Comparison of ENCODE assay signal across 7 mouse cellular contexts in genomic region chr7:16287016-16287415, GRCm38 (mm10). TPM values are rescaled to one million over a fixed set of nuclear protein-coding genes. Genes with fewer than 3 reads are reported as not detected.
DNase-seq lines count a peak whose midpoint lies in the region; ATAC-seq and TF ChIP-seq lines count a peak whose summit lies in the region.

No protein-coding gene starts in this region.

- TF ChIP-seq POLR2A in embryonic fibroblast, embryonic 13.5 days (IDR thresholded peaks at IDR 0.05; ENCODE audit: low read depth, low read length): no peak
- TF ChIP-seq POLR2A in small intestine, adult 2 months (IDR thresholded peaks at IDR 0.05; ENCODE audit: low read depth, low read length): no peak

- 67% methylated on average over 2 of the region's 2 CpGs for WGBS in lung, embryonic 16.5 days
- 80% methylated on average over 2 of the region's 2 CpGs for WGBS in limb, embryonic 11.5 days
- 64% methylated on average over 2 of the region's 2 CpGs for WGBS in small intestine, adult 2 months

- peaks cover 8% of the 10 kb centered on the region for H3K4me1 ChIP-seq in lung, embryonic 16.5 days (replicated peaks; ENCODE audit: control insufficient read depth, insufficient read depth, low read length)
- no peaks in the 10 kb centered on the region for H3K4me1 ChIP-seq in embryonic fibroblast, embryonic 13.5 days (ENCODE audit: control insufficient read depth, insufficient read depth, low read length)
- 0 out of 2 replicates have a peak, but pooled peaks cover 5% of the 10 kb centered on the region for H3K4me1 ChIP-seq in limb, embryonic 11.5 days (ENCODE audit: control insufficient read depth, insufficient read depth, low read length)
- H3K4me1 ChIP-seq in small intestine, adult 2 months (ENCODE audit: control insufficient read depth, insufficient read depth, insufficient read length, low read length): no peaks in the 10 kb centered on the region

- ATAC-seq in lung, embryonic 16.5 days (ENCODE audit: low read depth): no peak
- ATAC-seq in limb, embryonic 11.5 days (ENCODE audit: insufficient number of reproducible peaks, low FRiP score, low TSS enrichment, low read depth): no peak

- peak overlapping the region; percentile 74 for H3K9ac ChIP-seq in lung, embryonic 16.5 days (ENCODE audit: low read length)
- H3K9ac ChIP-seq in limb, embryonic 11.5 days (ENCODE audit: low read length): peak overlapping the region; percentile 74; the same call in 1 of the 2 replicates

- no peaks in the 10 kb centered on the region for H3K27me3 ChIP-seq in lung, embryonic 16.5 days (ENCODE audit: control insufficient read depth, insufficient read depth, low read depth, low read length)
- H3K27me3 ChIP-seq in limb, embryonic 11.5 days (ENCODE audit: control insufficient read depth, insufficient read depth, low read length): no peaks in the 10 kb centered on the region
- H3K27me3 ChIP-seq in small intestine, adult 2 months (ENCODE audit: control insufficient read depth, insufficient read depth, low read length): no peaks in the 10 kb centered on the region

- H3K4me3 ChIP-seq in lung, embryonic 16.5 days (ENCODE audit: low read length): peak overlapping the region; percentile 68
- H3K4me3 ChIP-seq in embryonic fibroblast, embryonic 13.5 days (ENCODE audit: insufficient read depth, low read length): peak overlapping the region; percentile 23
- peak overlapping the region; percentile 73 for H3K4me3 ChIP-seq in limb, embryonic 11.5 days (ENCODE audit: low read depth, low read length)
- H3K4me3 ChIP-seq in small intestine, adult 2 months (ENCODE audit: low read depth, low read length): peak overlapping the region; percentile 76; the same call in 1 of the 2 replicates

- H3K27ac ChIP-seq in lung, embryonic 16.5 days (ENCODE audit: low read length): peak overlapping the region; percentile 96
- peak overlapping the region; percentile 80 for H3K27ac ChIP-seq in embryonic fibroblast, embryonic 13.5 days (ENCODE audit: insufficient read depth, low read length)
- H3K27ac ChIP-seq in limb, embryonic 11.5 days (replicated peaks; ENCODE audit: low read depth, low read length): peak overlapping the region; percentile 90; the same call in 1 of the 2 replicates
- H3K27ac ChIP-seq in small intestine, adult 2 months (ENCODE audit: insufficient read depth, low read depth, low read length): peak overlapping the region; percentile 52; the same call in 1 of the 2 replicates

- no peak for DNase-seq in lung, postnatal 4 days
- no peak for DNase-seq in limb, embryonic 11.5 days (ENCODE audit: low spot score)
- DNase-seq in ovary, postnatal 14 days (ENCODE audit: low spot score): no peak
- no peak for DNase-seq in retina, postnatal 1 day

- H3K9me3 ChIP-seq in lung, embryonic 16.5 days (ENCODE audit: control insufficient read depth, low read length): no peaks in the 10 kb centered on the region
- no peaks in the 10 kb centered on the region for H3K9me3 ChIP-seq in limb, embryonic 11.5 days (ENCODE audit: control insufficient read depth, low read length)

- H3K36me3 ChIP-seq in lung, embryonic 16.5 days (ENCODE audit: control insufficient read depth, insufficient read depth, low read length): peaks cover 12% of the 10 kb centered on the region
- H3K36me3 ChIP-seq in limb, embryonic 11.5 days (ENCODE audit: control insufficient read depth, insufficient read depth, low read length): peaks cover 6% of the 10 kb centered on the region; the same call in 1 of the 2 replicates
- H3K36me3 ChIP-seq in small intestine, adult 2 months (ENCODE audit: control insufficient read depth, insufficient read depth, low read length): peaks cover 22% of the 10 kb centered on the region

- TF ChIP-seq CTCF in embryonic fibroblast, embryonic 13.5 days (IDR thresholded peaks at IDR 0.05; ENCODE audit: borderline replicate concordance, insufficient read depth, low read length): no peak
- TF ChIP-seq CTCF in small intestine, adult 2 months (IDR thresholded peaks at IDR 0.05; ENCODE audit: extremely low read depth, insufficient read length, insufficient replicate concordance, low read depth, low read length): no peak

- peak overlapping the region; percentile 81 for H3K4me2 ChIP-seq in lung, embryonic 16.5 days (ENCODE audit: low read depth, low read length)
- peak overlapping the region; percentile 53 for H3K4me2 ChIP-seq in limb, embryonic 11.5 days (ENCODE audit: low read depth, severe bottlenecking)

RNA-seq across cellular contexts. Expression of gene Ccdc9, which starts 0.4 kb away (rescaled TPM):
- polyA plus RNA-seq in lung, embryonic 16.5 days (2015; fragmentation: Nextera tagmentation; extraction: Ambion mirVana): 20.1 and 25.9 TPM in 2 replicates
- polyA plus RNA-seq in embryonic fibroblast, embryonic 13.5 days (2011; ENCODE audit: insufficient read length, low read depth, missing spikeins): 66.0 and 70.9 TPM in 2 replicates
- 20.2 and 23.8 TPM in 2 replicates for polyA plus RNA-seq in limb, embryonic 11.5 days (2014; fragmentation: Nextera tagmentation; extraction: Ambion mirVana)
- 14.2 and 24.9 TPM in 2 replicates for polyA plus RNA-seq in small intestine, adult 2 months (2012; rRNA removed)

RNA-seq across cellular contexts. Expression of gene Inafm1, which starts 13.6 kb away (rescaled TPM):
- polyA plus RNA-seq in lung, embryonic 16.5 days (2015; fragmentation: Nextera tagmentation; extraction: Ambion mirVana): 12.1 and 12.3 TPM in 2 replicates
- polyA plus RNA-seq in embryonic fibroblast, embryonic 13.5 days (2011; ENCODE audit: insufficient read length, low read depth, missing spikeins): 11.1 and 11.6 TPM in 2 replicates
- polyA plus RNA-seq in limb, embryonic 11.5 days (2014; fragmentation: Nextera tagmentation; extraction: Ambion mirVana): 7.9 and 9.6 TPM in 2 replicates
- 61.0 and 121 TPM in 2 replicates for polyA plus RNA-seq in small intestine, adult 2 months (2012; rRNA removed)

RNA-seq across cellular contexts. Expression of gene Bbc3, which starts 21.2 kb away (rescaled TPM):
- polyA plus RNA-seq in lung, embryonic 16.5 days (2015; fragmentation: Nextera tagmentation; extraction: Ambion mirVana): 12.4 and 14.3 TPM in 2 replicates
- polyA plus RNA-seq in embryonic fibroblast, embryonic 13.5 days (2011; ENCODE audit: insufficient read length, low read depth, missing spikeins): 15.8 and 19.9 TPM in 2 replicates
- 5.0 and 6.8 TPM in 2 replicates for polyA plus RNA-seq in limb, embryonic 11.5 days (2014; fragmentation: Nextera tagmentation; extraction: Ambion mirVana)
- polyA plus RNA-seq in small intestine, adult 2 months (2012; rRNA removed): 8.3 and 50.9 TPM in 2 replicates

RNA-seq across cellular contexts. Expression of gene C5ar1, which starts 27.7 kb away (rescaled TPM):
- 3.4 and 3.6 TPM in 2 replicates for polyA plus RNA-seq in lung, embryonic 16.5 days (2015; fragmentation: Nextera tagmentation; extraction: Ambion mirVana)
- 0.60 and 5.3 TPM in 2 replicates for polyA plus RNA-seq in embryonic fibroblast, embryonic 13.5 days (2011; ENCODE audit: insufficient read length, low read depth, missing spikeins)
- polyA plus RNA-seq in limb, embryonic 11.5 days (2014; fragmentation: Nextera tagmentation; extraction: Ambion mirVana): 0.38 and 0.55 TPM in 2 replicates
- polyA plus RNA-seq in small intestine, adult 2 months (2012; rRNA removed): 5.4 and 5.7 TPM in 2 replicates

RNA-seq across cellular contexts. Expression of gene C5ar2, which starts 43.1 kb away (rescaled TPM):
- 0.44 and 0.53 TPM in 2 replicates for polyA plus RNA-seq in lung, embryonic 16.5 days (2015; fragmentation: Nextera tagmentation; extraction: Ambion mirVana)
- polyA plus RNA-seq in embryonic fibroblast, embryonic 13.5 days (2011; ENCODE audit: insufficient read length, low read depth, missing spikeins): 0.19 TPM in 1 of 2 replicates, not detected in the other
- 0.07 TPM in 1 of 2 replicates, not detected in the other for polyA plus RNA-seq in limb, embryonic 11.5 days (2014; fragmentation: Nextera tagmentation; extraction: Ambion mirVana)
- polyA plus RNA-seq in small intestine, adult 2 months (2012; rRNA removed): 0.32 and 0.34 TPM in 2 replicates

Comparison
In these comparisons a context has a peak if more than half of its experiments do, and no peak if none do; other contexts are left out.
1. H3K4me3 ChIP-seq: peak in every context shown above with its lines; median percentile 76 in small intestine, adult 2 months; 73 in limb, embryonic 11.5 days; 68 in lung, embryonic 16.5 days; 23 in embryonic fibroblast, embryonic 13.5 days.